Mouse (Mus musculus) thymus, adult 2 months (tissue): Measurements from ENCODE around the gene Prss41. TPM values are rescaled to one million over a fixed set of nuclear protein-coding genes. Genes with fewer than 3 reads are reported as not detected.

ENCODE experiments used
- DNase-seq: peaks from one replicate; pipeline ENCODE4 v3.0.0; 2021
- H3K27ac ChIP-seq: fragments of 200-500 bp; 2 replicates; pipeline ENCODE4 v1.5.1; 2012; ENCODE audit warnings: low read length, control low read depth; ENCODE audit not compliant: control insufficient read depth, insufficient read depth
- H3K27me3 ChIP-seq: fragments of 200-500 bp; 2 replicates; pipeline ENCODE4 v1.6.1; 2012; ENCODE audit warnings: mild to moderate bottlenecking, low read length, moderate library complexity, mixed read lengths; ENCODE audit not compliant: control insufficient read depth, insufficient read depth
- H3K36me3 ChIP-seq: fragments of 200-500 bp; 2 replicates; pipeline ENCODE4 v1.6.1; 2012; ENCODE audit warnings: mild to moderate bottlenecking, low read length, moderate library complexity; ENCODE audit not compliant: control insufficient read depth, insufficient read depth
- H3K4me1 ChIP-seq: fragments of 200-500 bp; replicated peaks from 2 replicates; pipeline ENCODE4 v1.6.1; 2012; ENCODE audit warnings: low read length; ENCODE audit not compliant: control insufficient read depth, insufficient read depth
- H3K4me3 ChIP-seq: fragments of 200-500 bp; 2 replicates; pipeline ENCODE4 v1.5.1; 2012; ENCODE audit warnings: mild to moderate bottlenecking, low read length, control low read depth, moderate library complexity; ENCODE audit not compliant: control insufficient read depth, insufficient read depth
- CTCF ChIP-seq: fragments of 200-500 bp; IDR thresholded peaks from 2 replicates; pipeline ENCODE4 v1.5.1; 2012; ENCODE audit warnings: mild to moderate bottlenecking, control low read depth, low read length, moderate library complexity, borderline replicate concordance; ENCODE audit not compliant: control insufficient read depth, poor library complexity, insufficient read depth; ENCODE audit errors: extremely low read depth
- POLR2A ChIP-seq: fragments of 200-500 bp; IDR thresholded peaks from 2 replicates; pipeline ENCODE4 v1.6.1; 2012; ENCODE audit warnings: mild to moderate bottlenecking, low read length, control low read depth, moderate library complexity; ENCODE audit not compliant: control insufficient read depth, poor library complexity, insufficient read depth; ENCODE audit errors: extremely low read depth
- WGBS: fragments of 180-500 bp; shearing (Covaris S2); methylation state at CpG from one replicate; pipeline ENCODE4 v1.1.7; 2018; 5-methylcytosine and 5-hydroxymethylcytosine counted together
- polyA plus RNA-seq: library from polyadenylated mRNA; depleted of rRNA; stranded (reverse); fragments of >200 nt; gene quantifications from 2 replicates; pipeline ENCODE4 v1.2.3, GENCODE M21; 2012

The Prss41 gene
- polyA plus RNA-seq, 1 experiment, result 0.59 TPM

- no peak for TF ChIP-seq POLR2A
- no peak for TF ChIP-seq CTCF
- WGBS, result 93% methylated on average over 4 of the region's 4 CpGs
Observed at GRCm38 (mm10) chr17:23862926-23863325, 19.0 kb upstream of the Prss41 start.

GRCm38 (mm10) chr17:23857913-23858312, 13.9 kb upstream of the Prss41 start:
- TF ChIP-seq CTCF, result no peak
- TF ChIP-seq POLR2A, result no peak
- H3K36me3 ChIP-seq, result no peaks in the 10 kb centered on the region
- no peak for DNase-seq
- H3K27ac ChIP-seq, result no peak overlapping the region
- H3K4me1 ChIP-seq, result peaks cover 11% of the 10 kb centered on the region
- 95% methylated on average over 2 of the region's 2 CpGs for WGBS
- no peaks in the 10 kb centered on the region; the same call in 1 of the 2 replicates for H3K27me3 ChIP-seq
- H3K4me3 ChIP-seq, result no peak overlapping the region

More at GRCm38 (mm10) chr17:23862926-23863325, 19.0 kb upstream of the Prss41 start:
- Histone ChIP-seq H3K4me1 (peaks cover 9% of the 10 kb centered on the region), H3K27ac (no peak overlapping the region), H3K36me3 (no peaks in the 10 kb centered on the region), H3K27me3 (no peaks in the 10 kb centered on the region; the same call in 1 of the 2 replicates), H3K4me3 (no peak overlapping the region)
- no peak for DNase-seq

- no peaks in the 10 kb centered on the region for H3K36me3 ChIP-seq
- 98% methylated on average over 6 of the region's 6 CpGs for WGBS
- H3K4me1 ChIP-seq, result peaks cover 11% of the 10 kb centered on the region
- TF ChIP-seq POLR2A (no peak), CTCF (no peak)
- no peak overlapping the region for H3K4me3 ChIP-seq
- no peak for DNase-seq
- no peaks in the 10 kb centered on the region; the same call in 1 of the 2 replicates for H3K27me3 ChIP-seq
- H3K27ac ChIP-seq, result no peak overlapping the region
Observed at GRCm38 (mm10) chr17:23857193-23857592, 13.2 kb upstream of the Prss41 start.

- 95% methylated on average over 10 of the region's 10 CpGs for WGBS
- no peak for DNase-seq
- Histone ChIP-seq H3K27ac (no peak overlapping the region), H3K4me1 (peaks cover 10% of the 10 kb centered on the region), H3K4me3 (no peak overlapping the region), H3K27me3 (no peaks in the 10 kb centered on the region), H3K36me3 (no peaks in the 10 kb centered on the region)
- TF ChIP-seq POLR2A (no peak), CTCF (no peak)
Observed at GRCm38 (mm10) chr17:23854229-23854765, 10.3 kb upstream of the Prss41 start.

GRCm38 (mm10) chr17:23853292-23853691, 9.3 kb upstream of the Prss41 start:
- no peaks in the 10 kb centered on the region for H3K27me3 ChIP-seq
- DNase-seq, result peak; percentile 67
- WGBS, result 54% methylated on average over 5 of the region's 5 CpGs
- H3K4me1 ChIP-seq, result peaks cover 5% of the 10 kb centered on the region
- no peak overlapping the region for H3K4me3 ChIP-seq
- H3K36me3 ChIP-seq, result no peaks in the 10 kb centered on the region
- TF ChIP-seq CTCF (peak; percentile 68), POLR2A (no peak)
- no peak overlapping the region for H3K27ac ChIP-seq

GRCm38 (mm10) chr17:23850853-23851749, 7.1 kb upstream of the Prss41 start:
- no peak overlapping the region for H3K4me3 ChIP-seq
- no peak overlapping the region for H3K27ac ChIP-seq
- 68% methylated on average over 18 of the region's 19 CpGs for WGBS
- no peaks in the 10 kb centered on the region for H3K4me1 ChIP-seq
- no peaks in the 10 kb centered on the region for H3K27me3 ChIP-seq
- peak; percentile 53 for DNase-seq
- TF ChIP-seq CTCF (no peak), POLR2A (no peak)
- no peaks in the 10 kb centered on the region for H3K36me3 ChIP-seq

- TF ChIP-seq CTCF (no peak), POLR2A (no peak)
- H3K27ac ChIP-seq, result no peak overlapping the region
- no peaks in the 10 kb centered on the region for H3K27me3 ChIP-seq
- H3K4me3 ChIP-seq, result no peak overlapping the region
- no peaks in the 10 kb centered on the region for H3K4me1 ChIP-seq
- WGBS, result 89% methylated on average over 2 of the region's 2 CpGs
- no peaks in the 10 kb centered on the region for H3K36me3 ChIP-seq
- DNase-seq, result no peak
Observed at GRCm38 (mm10) chr17:23850028-23850427, 6.1 kb upstream of the Prss41 start.
